Mouse (Mus musculus): ENCODE measurements around the gene Idh3a.
"Not testable (repeated sequence)": the region's sequence is repeated elsewhere in the genome, so short reads cannot be mapped to it uniquely, and the experiment has no call there.

The Idh3a gene

GRCm38 (mm10) chr9:54587863-54588262 lies 1.7 kb downstream of the Idh3a start:
- DNase-seq (ENCODE audit: low spot score in 2 of 2): no peak

- DNase-seq (ENCODE audit: low spot score in 2 of 2): not testable (repeated sequence)
These were observed 7.5 kb downstream of the Idh3a start for GRCm38 (mm10) chr9:54593652-54594051.

GRCm38 (mm10) chr9:54596752-54597465 lies 10.8 kb downstream of the Idh3a start:
- DNase-seq (ENCODE audit: low spot score in 2 of 2): no peak

DNA sequence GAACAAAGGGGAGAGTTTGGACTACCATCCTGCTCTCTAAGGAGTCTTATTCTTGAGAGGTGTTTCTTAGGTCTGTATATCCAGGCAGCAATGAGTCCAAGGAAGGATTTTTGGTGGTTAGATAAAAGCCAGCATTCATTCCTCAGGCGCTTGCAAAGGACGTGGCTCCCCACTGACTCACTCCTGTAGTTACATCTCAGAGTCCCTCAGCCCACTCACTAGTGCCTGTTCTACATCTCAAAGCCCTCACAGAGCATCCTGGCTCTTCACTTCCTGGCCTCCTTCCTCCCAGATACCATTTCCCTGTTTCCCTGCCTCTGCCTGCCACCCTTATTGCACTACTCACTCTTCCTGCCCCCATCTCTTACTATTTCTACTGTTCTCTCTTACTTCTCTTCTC lies 16.3 kb downstream of the Idh3a start:
- no peak for DNase-seq (ENCODE audit: low spot score in 2 of 2)

DNA sequence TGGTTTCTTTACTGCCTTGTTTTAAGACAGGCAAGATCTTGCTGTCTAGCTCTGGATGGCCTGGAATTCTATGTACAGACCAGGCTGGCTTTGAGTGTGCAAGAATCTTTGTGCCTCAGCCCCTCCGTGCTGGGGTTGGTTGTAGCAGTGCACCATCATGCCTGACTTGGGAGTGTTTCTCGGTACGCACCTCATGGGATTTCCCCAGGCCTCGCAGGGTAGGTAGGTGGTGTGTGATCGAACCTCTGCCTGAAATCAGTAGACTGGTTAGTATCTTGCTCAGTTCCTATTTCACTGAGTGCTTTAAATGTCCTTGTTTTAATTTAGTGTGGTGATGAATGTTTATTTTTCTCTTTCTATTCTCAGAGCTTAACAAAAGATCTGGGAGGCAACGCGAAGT lies 16.8 kb downstream of the Idh3a start:
- no peak for DNase-seq (ENCODE audit: low spot score in 2 of 2)

DNA sequence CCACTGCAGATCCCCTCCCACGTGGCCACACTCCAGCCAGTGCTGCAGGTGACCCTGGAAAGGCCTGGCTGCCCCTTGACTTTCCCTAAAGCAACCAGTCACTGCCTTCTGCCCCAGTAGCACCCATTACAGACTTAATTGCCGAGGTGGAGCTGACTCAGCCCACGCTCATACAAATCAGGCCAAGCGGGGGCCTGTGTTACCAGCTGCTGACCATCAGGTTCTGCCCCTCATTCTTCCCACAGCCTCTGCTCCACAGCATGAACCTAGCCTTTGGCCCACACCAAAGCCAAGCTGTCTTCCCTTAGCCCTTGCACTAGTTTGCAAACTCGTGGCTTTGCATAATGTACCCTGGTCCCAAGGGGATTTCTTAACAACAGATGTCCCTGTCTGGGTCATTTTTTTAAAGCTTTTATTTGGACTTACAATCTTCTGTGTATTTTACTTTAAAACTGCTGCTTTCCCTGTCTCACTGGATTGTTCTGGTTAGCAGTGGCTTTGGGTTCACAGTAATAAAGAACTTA lies 18.1 kb downstream of the Idh3a start:
- no peak for DNase-seq (ENCODE audit: low spot score in 2 of 2)

DNA sequence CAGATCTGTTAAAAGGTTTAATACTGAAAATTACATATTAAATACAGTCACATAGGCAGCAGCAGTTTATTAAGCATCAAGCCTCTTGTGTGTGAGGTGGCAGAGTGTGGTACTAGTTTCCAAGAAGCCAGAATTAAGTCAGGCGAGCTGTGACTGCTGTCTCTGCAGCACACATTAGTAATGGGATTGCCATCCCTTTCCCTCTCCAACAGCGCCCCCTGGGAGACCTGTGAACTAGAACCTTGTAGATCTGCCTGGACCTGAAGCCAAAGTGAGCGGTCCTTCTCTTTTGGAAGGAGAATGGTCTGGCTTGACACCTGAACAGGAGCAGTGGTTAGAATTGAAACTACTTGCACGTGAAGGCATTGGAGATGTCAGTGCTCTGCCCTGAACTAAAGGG lies 18.8 kb downstream of the Idh3a start:
- DNase-seq (ENCODE audit: low spot score in 2 of 2): peak; percentile 48 to 58

GRCm38 (mm10) chr9:54612781-54613191 lies 26.7 kb downstream of the Idh3a start:
- no peak for DNase-seq (ENCODE audit: low spot score in 2 of 2)

GRCm38 (mm10) chr9:54614182-54614850 lies 28.2 kb downstream of the Idh3a start:
- peak in 1 of 2 experiments; percentile 35 for DNase-seq (ENCODE audit: low spot score in 2 of 2)

- DNase-seq (ENCODE audit: low spot score in 2 of 2): no peak
These were observed 41.1 kb downstream of the Idh3a start for GRCm38 (mm10) chr9:54627240-54627639.

GRCm38 (mm10) chr9:54628752-54629151 lies 42.6 kb downstream of the Idh3a start:
- DNase-seq (ENCODE audit: low spot score in 2 of 2): peak; percentile 67 to 71

DNA sequence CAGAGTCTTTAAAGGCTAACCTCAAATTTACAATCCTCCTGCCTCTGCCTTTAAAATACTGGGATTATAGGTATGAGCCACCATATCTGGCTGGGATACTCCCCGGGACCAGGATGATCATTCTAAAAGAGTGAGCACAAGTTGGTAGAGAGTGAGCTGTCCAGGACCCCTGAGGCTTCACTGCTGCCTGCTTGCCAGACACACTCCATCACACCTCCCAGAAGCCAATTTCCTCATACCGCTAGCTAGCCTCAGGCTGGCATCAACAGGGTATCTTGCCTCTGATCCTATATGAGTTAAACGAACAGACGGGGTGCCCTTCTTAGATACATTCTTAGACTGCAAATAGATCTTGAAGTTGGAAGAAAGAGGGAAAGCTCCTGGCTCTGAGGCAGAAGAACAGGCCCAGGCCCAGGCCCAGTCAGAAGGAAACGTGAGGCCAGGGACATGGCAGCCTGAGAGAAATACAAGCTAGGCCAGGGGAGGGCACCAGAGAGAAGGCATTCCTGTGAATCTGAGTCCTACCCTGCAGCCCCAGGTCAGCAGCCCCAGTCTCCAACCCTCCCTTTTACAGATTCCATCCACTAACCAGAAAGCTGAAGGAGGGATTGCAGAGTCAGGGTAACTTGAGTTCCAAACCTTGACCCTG lies 43.6 kb downstream of the Idh3a start:
- DNase-seq (ENCODE audit: low spot score in 2 of 2): peak; percentile 42

GRCm38 (mm10) chr9:54630905-54631304 lies 44.8 kb downstream of the Idh3a start:
- no peak for DNase-seq (ENCODE audit: low spot score in 2 of 2)

DNA sequence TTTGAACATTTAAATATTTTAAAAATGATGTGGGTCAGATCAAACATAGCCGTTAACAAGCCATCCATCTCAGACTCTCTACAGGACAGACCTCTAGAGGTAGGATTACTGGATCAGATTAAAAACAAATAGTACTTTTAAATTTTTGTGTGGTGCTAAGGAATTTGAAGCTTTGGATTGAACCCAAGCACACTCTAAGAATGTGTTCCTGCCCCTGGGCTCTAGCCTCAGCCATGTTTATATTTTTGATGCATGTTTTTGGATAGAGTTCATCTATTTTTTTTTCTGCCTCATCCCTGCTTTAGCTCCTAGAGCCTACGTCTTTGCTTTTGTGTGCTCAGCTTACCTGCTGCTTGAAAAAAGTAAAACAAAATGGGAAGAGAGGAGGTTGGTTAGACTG lies 47.3 kb downstream of the Idh3a start:
- DNase-seq (ENCODE audit: low spot score in 2 of 2): no peak

DNA sequence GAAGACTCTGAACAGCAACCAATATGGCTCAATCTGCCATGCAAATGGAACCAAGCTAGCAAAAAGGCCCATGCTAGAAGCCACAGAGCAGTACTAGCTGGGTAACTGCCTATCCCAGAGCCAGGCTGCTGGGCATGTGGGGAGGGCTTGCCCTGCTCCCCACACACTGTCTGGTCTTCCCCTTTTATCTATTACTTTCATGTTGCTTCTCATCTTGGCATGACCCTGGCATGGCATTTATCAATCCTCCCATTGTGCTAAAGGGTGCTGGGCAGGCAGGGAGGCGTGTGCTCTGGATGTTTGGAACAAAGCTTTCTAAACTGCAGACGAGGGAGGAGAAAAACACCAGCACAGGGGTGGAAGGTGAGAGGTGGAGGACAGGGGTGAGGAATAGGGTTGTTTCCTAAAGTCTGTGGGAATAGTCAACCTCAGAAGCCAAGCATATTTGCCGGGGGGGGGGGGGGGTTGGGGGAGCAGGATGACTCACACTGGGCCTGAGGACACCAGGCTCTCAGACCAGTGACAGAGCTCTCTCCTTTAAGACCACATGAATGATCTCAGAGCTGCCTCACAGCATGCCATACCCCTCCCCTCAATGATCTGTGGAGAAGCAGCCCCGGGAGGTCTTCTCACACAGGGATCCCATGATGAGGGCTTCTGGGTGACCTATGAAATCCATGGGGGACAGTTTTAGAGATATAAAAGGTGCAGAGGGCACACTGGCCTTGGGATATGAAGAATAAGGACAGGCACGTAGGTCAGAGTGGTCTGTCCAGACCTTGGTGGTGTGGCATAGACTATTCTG lies 51.6 kb downstream of the Idh3a start:
- no peak for DNase-seq (ENCODE audit: low spot score in 2 of 2)

GRCm38 (mm10) chr9:54639192-54639591 lies 53.1 kb downstream of the Idh3a start:
- no peak for DNase-seq (ENCODE audit: low spot score in 2 of 2)

- DNase-seq (ENCODE audit: low spot score in 2 of 2): no peak
These were observed 55.4 kb downstream of the Idh3a start for GRCm38 (mm10) chr9:54641548-54641947.

DNA sequence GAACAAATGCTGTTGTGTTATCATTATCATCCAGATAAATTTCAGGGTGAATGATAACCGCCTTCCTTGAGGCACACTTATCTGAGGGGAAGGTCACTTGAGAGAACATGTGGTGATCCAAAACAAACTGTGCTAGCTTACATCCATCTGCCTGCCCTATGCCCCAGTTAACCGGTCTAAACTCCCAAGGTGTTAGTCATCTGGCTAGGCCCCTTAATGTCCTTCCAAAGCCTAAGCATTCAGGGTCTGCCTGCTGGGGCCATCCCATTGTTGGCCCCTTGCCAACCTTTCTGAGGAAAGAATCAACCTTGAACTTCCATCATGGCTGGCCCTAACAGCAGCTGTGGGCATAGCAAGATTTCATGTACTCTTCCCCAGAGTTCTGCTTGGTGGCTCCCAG lies 56.0 kb downstream of the Idh3a start:
- no peak for DNase-seq (ENCODE audit: low spot score in 2 of 2)

DNA sequence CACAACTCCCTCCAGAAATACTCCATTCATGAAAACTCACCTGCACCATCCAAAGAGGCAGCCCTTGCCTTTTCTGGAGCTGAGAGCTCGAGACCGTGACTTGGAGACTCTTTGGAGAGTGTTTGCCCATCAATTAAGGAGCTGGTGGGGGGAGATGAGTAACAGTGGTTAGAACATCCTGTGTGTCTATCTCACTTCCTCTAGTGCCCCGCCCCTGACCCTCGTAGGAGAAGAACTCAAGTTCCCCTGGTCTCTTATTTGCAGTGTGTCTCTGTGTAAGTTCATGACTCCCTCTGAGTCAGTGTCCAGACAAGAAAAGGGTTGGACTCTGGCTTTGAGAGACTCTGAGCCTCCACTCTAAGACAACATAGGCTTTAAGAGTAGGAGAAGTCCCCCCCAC lies 56.4 kb downstream of the Idh3a start:
- DNase-seq (ENCODE audit: low spot score in 2 of 2): no peak

GRCm38 (mm10) chr9:54643179-54643578 lies 57.0 kb downstream of the Idh3a start:
- no peak for DNase-seq (ENCODE audit: low spot score in 2 of 2)

DNA sequence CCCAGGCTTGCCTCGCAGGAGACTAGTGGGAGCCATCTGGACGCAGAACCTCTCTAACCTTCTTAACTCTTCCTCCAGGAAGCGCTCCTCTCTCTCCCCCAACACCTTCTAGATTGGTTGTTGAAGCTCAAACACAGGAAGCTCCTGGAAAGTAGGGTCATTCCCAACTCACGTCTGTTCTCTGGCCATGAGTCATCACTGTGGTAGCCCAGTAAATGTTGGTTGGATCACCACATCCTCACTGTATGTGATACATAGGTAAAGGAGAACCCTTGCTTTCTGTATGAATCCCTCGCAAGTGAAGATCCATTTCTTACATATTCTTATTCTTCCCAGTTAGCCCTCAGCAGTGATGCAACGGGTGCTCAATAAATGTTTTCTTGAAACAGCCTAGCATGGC lies 59.4 kb downstream of the Idh3a start:
- DNase-seq (ENCODE audit: low spot score in 2 of 2): no peak

DNA sequence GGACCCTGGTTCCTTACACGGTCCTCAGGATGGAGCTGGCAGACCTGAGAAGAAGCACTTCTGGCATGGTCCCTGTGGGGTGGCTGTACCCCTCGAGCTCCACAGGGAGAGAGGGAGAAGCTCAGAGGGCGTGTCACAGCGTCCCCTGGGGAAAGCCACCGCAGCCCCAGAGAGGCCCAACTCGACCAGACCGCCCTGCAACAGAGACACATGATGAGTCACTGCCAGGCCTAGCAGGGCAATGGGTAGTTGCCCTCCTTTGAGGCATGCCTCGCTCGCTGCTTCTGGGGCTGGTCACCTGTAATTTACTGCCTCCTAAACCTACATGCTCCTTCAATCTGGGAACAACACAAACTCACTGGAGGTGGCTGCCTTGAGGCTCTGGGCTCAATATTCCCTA lies 60.1 kb downstream of the Idh3a start:
- no peak for DNase-seq (ENCODE audit: low spot score in 2 of 2)
